Mouse (Mus musculus) forebrain, embryonic 13.5 days (tissue): ENCODE measurements at regions not wholly inside any gene's neighbourhood (a gene's known extent, or its start where the extent isn't known, plus 50 kb on each side); places are given as distances from the start of the nearest gene placed in this dataset.

Experiments
- ATAC-seq: fragments of 200-750 bp; cut with Nextera tagmentation; 2 replicates; pipeline ENCODE4 v1.8.0; 2017
- H3K27ac ChIP-seq: fragments of 300-500 bp; sonication (generic); 2 replicates; pipeline ENCODE4 v1.5.1; 2015; ENCODE audit warnings: inconsistent platforms, mild to moderate bottlenecking, moderate library complexity
- H3K27me3 ChIP-seq: fragments of 300-500 bp; sonication (generic); 2 replicates; pipeline ENCODE4 v1.6.1; 2015; ENCODE audit warnings: mild to moderate bottlenecking, inconsistent platforms
- H3K36me3 ChIP-seq: fragments of 300-500 bp; sonication (generic); 2 replicates; pipeline ENCODE4 v1.6.1; 2015; ENCODE audit warnings: mild to moderate bottlenecking, inconsistent platforms; ENCODE audit not compliant: poor library complexity, severe bottlenecking
- H3K4me1 ChIP-seq: fragments of 300-500 bp; sonication (generic); 2 replicates; pipeline ENCODE4 v1.6.1; 2015; ENCODE audit warnings: inconsistent platforms
- H3K4me2 ChIP-seq: fragments of 300-500 bp; sonication (generic); 2 replicates; pipeline ENCODE4 v1.6.1; 2015; ENCODE audit warnings: inconsistent platforms, mild to moderate bottlenecking, moderate library complexity
- H3K4me3 ChIP-seq: fragments of 300-500 bp; sonication (generic); 2 replicates; pipeline ENCODE4 v1.5.1; 2015; ENCODE audit warnings: mild to moderate bottlenecking, inconsistent platforms
- H3K9ac ChIP-seq: fragments of 300-500 bp; sonication (generic); 2 replicates; pipeline ENCODE4 v1.6.1; 2015; ENCODE audit warnings: mild to moderate bottlenecking, inconsistent platforms
- H3K9me3 ChIP-seq: fragments of 300-500 bp; sonication (generic); replicated peaks from 2 replicates; pipeline ENCODE4 v1.6.1; 2016; ENCODE audit warnings: inconsistent platforms
- WGBS: fragments of 180-500 bp; shearing (Covaris S2); methylation state at CpG from one replicate; pipeline ENCODE4 v1.1.7; 2015; 5-methylcytosine and 5-hydroxymethylcytosine counted together

GRCm38 (mm10) chr9:31608084-31608870, 144.0 kb upstream of the Tmem45b start:
- Histone ChIP-seq H3K36me3 (no peaks in the 10 kb centered on the region), H3K4me3 (no peak overlapping the region), H3K4me1 (no peaks in the 10 kb centered on the region), H3K27ac (no peak overlapping the region), H3K4me2 (no peak overlapping the region), H3K27me3 (no peaks in the 10 kb centered on the region), H3K9ac (no peak overlapping the region), H3K9me3 (no peaks in the 10 kb centered on the region)
- WGBS: 77% methylated on average over 8 of the region's 8 CpGs
- ATAC-seq: no peak

- Histone ChIP-seq H3K4me2 (no peak overlapping the region), H3K4me1 (no peaks in the 10 kb centered on the region), H3K9me3 (no peaks in the 10 kb centered on the region), H3K36me3 (no peaks in the 10 kb centered on the region), H3K9ac (no peak overlapping the region), H3K27me3 (no peaks in the 10 kb centered on the region), H3K27ac (no peak overlapping the region), H3K4me3 (no peak overlapping the region)
- WGBS: 93% methylated on average over 6 of the region's 6 CpGs
- no peak for ATAC-seq
Measured at GRCm38 (mm10) chr9:31606936-31607335, 142.7 kb upstream of the Tmem45b start.

DNA sequence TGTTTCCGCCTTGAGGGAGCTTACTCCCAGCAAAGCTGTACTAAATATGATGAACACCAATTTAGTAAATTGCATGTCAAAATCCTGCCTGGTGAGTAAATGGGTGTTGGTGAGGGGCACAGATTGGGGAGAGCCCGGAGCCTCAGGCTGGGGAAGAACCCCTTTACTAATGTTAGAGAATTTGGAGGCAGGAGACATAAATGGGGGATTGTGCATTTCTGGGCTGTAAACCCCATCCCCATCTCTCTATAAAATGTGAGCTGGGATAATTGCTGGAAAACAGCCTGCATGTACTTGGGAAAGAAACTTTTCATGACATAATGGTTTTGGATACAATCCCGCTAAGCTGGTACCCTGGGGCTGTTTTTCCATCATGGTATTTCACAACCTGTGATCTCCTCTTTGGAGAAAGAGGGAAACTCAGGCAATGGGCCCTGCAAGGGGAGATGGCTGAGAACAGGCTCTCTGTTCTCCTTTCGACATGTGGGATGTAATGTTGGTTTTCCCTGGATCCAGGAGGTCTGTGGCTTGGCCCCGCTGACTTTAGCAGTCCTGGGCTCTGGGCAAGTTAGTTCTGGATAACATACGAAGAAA, 140.3 kb upstream of the Tmem45b start:
- H3K36me3 ChIP-seq: no peaks in the 10 kb centered on the region
- no peak for ATAC-seq
- H3K4me2 ChIP-seq: no peak overlapping the region
- no peak overlapping the region for H3K27ac ChIP-seq
- H3K4me3 ChIP-seq: no peak overlapping the region
- WGBS: 82% methylated on average over 6 of the region's 6 CpGs
- no peaks in the 10 kb centered on the region for H3K4me1 ChIP-seq
- H3K9ac ChIP-seq: no peak overlapping the region
- no peaks in the 10 kb centered on the region for H3K27me3 ChIP-seq
- no peaks in the 10 kb centered on the region for H3K9me3 ChIP-seq

DNA sequence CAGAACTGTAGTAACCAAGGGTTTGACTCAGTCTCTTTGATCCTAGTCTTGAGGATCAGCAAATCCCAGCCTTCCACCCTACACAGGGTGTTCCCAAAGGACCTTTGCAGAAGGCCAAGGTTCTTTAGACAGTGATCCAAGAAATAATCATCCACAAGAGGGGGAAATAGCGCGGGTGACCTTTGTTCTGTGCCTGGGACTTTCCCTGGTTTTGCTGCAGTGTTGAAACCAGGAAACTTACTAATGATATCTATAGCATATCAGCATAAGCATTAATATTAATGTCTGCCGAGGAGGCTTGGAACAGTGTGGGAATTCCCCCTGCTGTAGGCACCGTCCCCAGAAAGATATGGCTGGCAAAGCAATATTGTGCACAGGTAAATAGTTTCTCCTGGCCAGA, 138.4 kb upstream of the Tmem45b start:
- H3K4me1 ChIP-seq: no peaks in the 10 kb centered on the region
- 91% methylated on average over 4 of the region's 4 CpGs for WGBS

GRCm38 (mm10) chr9:31595096-31595495, 130.8 kb upstream of the Tmem45b start:
- Histone ChIP-seq H3K27me3 (no peaks in the 10 kb centered on the region), H3K27ac (no peak overlapping the region), H3K9ac (no peak overlapping the region), H3K4me3 (no peak overlapping the region), H3K4me2 (no peak overlapping the region), H3K9me3 (no peaks in the 10 kb centered on the region), H3K36me3 (no peaks in the 10 kb centered on the region), H3K4me1 (no peaks in the 10 kb centered on the region)
- ATAC-seq: no peak
- 76% methylated on average over 7 of the region's 7 CpGs for WGBS

More for the DNA sequence above, 138.4 kb upstream of the Tmem45b start:
- H3K4me3 ChIP-seq: no peak overlapping the region
- no peak for ATAC-seq
- no peaks in the 10 kb centered on the region for H3K27me3 ChIP-seq
- H3K36me3 ChIP-seq: no peaks in the 10 kb centered on the region
- no peak overlapping the region for H3K4me2 ChIP-seq
- H3K9me3 ChIP-seq: no peaks in the 10 kb centered on the region
- H3K9ac ChIP-seq: no peak overlapping the region
- no peak overlapping the region for H3K27ac ChIP-seq

GRCm38 (mm10) chr9:31587671-31588070, 123.4 kb upstream of the Tmem45b start:
- Histone ChIP-seq H3K27me3 (no peaks in the 10 kb centered on the region), H3K9me3 (no peaks in the 10 kb centered on the region), H3K9ac (no peak overlapping the region), H3K36me3 (no peaks in the 10 kb centered on the region), H3K4me1 (peaks cover 4% of the 10 kb centered on the region; the same call in 1 of the 2 replicates), H3K27ac (no peak overlapping the region), H3K4me3 (no peak overlapping the region), H3K4me2 (no peak overlapping the region)
- no peak for ATAC-seq

DNA sequence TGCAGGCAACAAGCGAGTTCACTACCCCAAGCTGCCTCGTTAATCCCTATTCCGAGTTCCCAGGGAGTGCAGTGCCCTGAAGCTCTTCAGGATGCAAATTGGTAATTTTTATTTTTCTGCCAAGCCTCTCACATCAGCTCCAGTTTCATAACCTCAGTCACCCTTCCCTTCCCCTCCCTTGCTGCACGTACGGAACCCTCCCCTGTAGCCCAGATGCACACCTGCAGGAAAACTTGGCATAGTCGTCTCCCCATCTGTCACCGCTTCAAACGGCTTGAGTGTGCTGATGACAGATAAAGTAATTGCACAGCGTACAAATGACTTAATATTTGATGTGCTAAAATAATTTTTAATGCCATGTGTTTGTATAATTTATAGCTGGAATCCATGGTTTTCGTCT, 119.7 kb upstream of the Tmem45b start:
- 62% methylated on average over 10 of the region's 10 CpGs for WGBS
- Histone ChIP-seq H3K4me3 (no peak overlapping the region), H3K27me3 (no peaks in the 10 kb centered on the region), H3K36me3 (no peaks in the 10 kb centered on the region), H3K9me3 (no peaks in the 10 kb centered on the region), H3K27ac (no peak overlapping the region), H3K9ac (no peak overlapping the region), H3K4me1 (peaks cover 4% of the 10 kb centered on the region; the same call in 1 of the 2 replicates), H3K4me2 (no peak overlapping the region)
- no peak for ATAC-seq

GRCm38 (mm10) chr9:31582947-31583346, 118.7 kb upstream of the Tmem45b start:
- no peak overlapping the region for H3K4me3 ChIP-seq
- H3K27ac ChIP-seq: no peak overlapping the region
- WGBS: 86% methylated on average over 7 of the region's 7 CpGs
- H3K9me3 ChIP-seq: no peaks in the 10 kb centered on the region
- H3K27me3 ChIP-seq: no peaks in the 10 kb centered on the region
- no peak overlapping the region for H3K4me2 ChIP-seq
- no peak for ATAC-seq
- H3K9ac ChIP-seq: no peak overlapping the region
- H3K4me1 ChIP-seq: peaks cover 4% of the 10 kb centered on the region; the same call in 1 of the 2 replicates
- H3K36me3 ChIP-seq: no peaks in the 10 kb centered on the region

- Histone ChIP-seq H3K4me3 (no peak overlapping the region), H3K4me1 (no peaks in the 10 kb centered on the region), H3K36me3 (no peaks in the 10 kb centered on the region), H3K27ac (no peak overlapping the region), H3K9me3 (no peaks in the 10 kb centered on the region), H3K4me2 (no peak overlapping the region), H3K9ac (no peak overlapping the region), H3K27me3 (0 out of 2 replicates have a peak, but pooled peaks cover 3% of the 10 kb centered on the region)
- 94% methylated on average over 8 of the region's 8 CpGs for WGBS
- no peak for ATAC-seq
Measured at GRCm38 (mm10) chr9:31578506-31579173, 114.4 kb upstream of the Tmem45b start.

- 81% methylated on average over 7 of the region's 7 CpGs for WGBS
- no peaks in the 10 kb centered on the region for H3K36me3 ChIP-seq
Measured at GRCm38 (mm10) chr9:31577066-31577465, 112.8 kb upstream of the Tmem45b start.

DNA sequence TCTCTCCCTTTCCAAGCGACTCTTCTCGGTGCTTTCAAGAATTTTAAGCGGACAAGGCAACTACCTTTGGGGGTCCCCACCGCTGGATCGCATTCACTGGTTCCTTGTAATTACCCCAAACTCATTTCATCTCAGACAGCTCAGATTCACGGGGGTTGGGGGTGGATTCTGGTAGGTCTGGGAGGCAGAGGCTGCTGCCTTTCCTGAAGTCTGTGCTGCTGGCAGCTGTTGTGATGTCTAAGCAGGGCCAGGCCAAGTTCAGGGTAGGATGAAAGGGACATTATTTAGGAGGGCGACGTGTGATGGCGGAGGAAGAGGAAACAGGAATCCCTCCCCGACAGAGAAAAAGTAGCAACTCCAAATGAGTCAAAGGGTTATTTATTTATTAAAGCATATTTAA, 102.8 kb upstream of the Tmem45b start:
- Histone ChIP-seq H3K4me1 (peaks cover 11% of the 10 kb centered on the region), H3K9ac (no peak overlapping the region), H3K4me3 (no peak overlapping the region), H3K4me2 (peak overlapping the region; percentile 32; the same call in 1 of the 2 replicates), H3K36me3 (no peaks in the 10 kb centered on the region), H3K9me3 (no peaks in the 10 kb centered on the region), H3K27me3 (no peaks in the 10 kb centered on the region), H3K27ac (no peak overlapping the region)
- ATAC-seq: no peak
- 79% methylated on average over 10 of the region's 10 CpGs for WGBS

More at GRCm38 (mm10) chr9:31577066-31577465, 112.8 kb upstream of the Tmem45b start:
- ATAC-seq: no peak
- Histone ChIP-seq H3K4me3 (no peak overlapping the region), H3K27ac (no peak overlapping the region), H3K9ac (no peak overlapping the region), H3K9me3 (no peaks in the 10 kb centered on the region), H3K27me3 (0 out of 2 replicates have a peak, but pooled peaks cover 3% of the 10 kb centered on the region), H3K4me2 (no peak overlapping the region), H3K4me1 (no peaks in the 10 kb centered on the region)

GRCm38 (mm10) chr9:31566257-31567007, 102.2 kb upstream of the Tmem45b start:
- Histone ChIP-seq H3K4me1 (peaks cover 11% of the 10 kb centered on the region), H3K36me3 (no peaks in the 10 kb centered on the region), H3K27me3 (no peaks in the 10 kb centered on the region), H3K4me3 (no peak overlapping the region), H3K27ac (no peak overlapping the region), H3K9ac (no peak overlapping the region), H3K9me3 (no peaks in the 10 kb centered on the region), H3K4me2 (peak overlapping the region; percentile 32)
- 55% methylated on average over 31 of the region's 31 CpGs for WGBS
- peak; percentile 61 for ATAC-seq
